Comparison of ENCODE assay signal across 34 mouse cellular contexts in genomic region chr3:64889725-64890124, GRCm38 (mm10). TPM values are rescaled to one million over a fixed set of nuclear protein-coding genes. Genes with fewer than 3 reads are reported as not detected.
DNase-seq lines count a peak whose midpoint lies in the region; ATAC-seq and TF ChIP-seq lines count a peak whose summit lies in the region.
"Had no signal": no experiment of that assay in that cellular context is flagged by ENCODE, and none has a peak within 500 bp of the region (broad histone marks: within the 10 kb centered on the region; RNA-seq: fewer than 3 reads in every experiment).

No protein-coding gene starts in this region.

- no peaks in the 10 kb centered on the region for H3K9me3 ChIP-seq in kidney, postnatal 0 days (replicated peaks; ENCODE audit: low read length)
- no peaks in the 10 kb centered on the region for H3K9me3 ChIP-seq in midbrain, postnatal 0 days (ENCODE audit: low read length)
- H3K9me3 ChIP-seq in midbrain, embryonic 14.5 days (ENCODE audit: control insufficient read depth, low read length): no peaks in the 10 kb centered on the region
- H3K9me3 ChIP-seq: embryonic facial prominence, embryonic 10.5 days; embryonic facial prominence, embryonic 13.5 days; forebrain, embryonic 13.5 days; heart, embryonic 12.5 days; heart, embryonic 15.5 days; hindbrain, embryonic 10.5 days had no signal

- no peak overlapping the region for H3K27ac ChIP-seq in gastrocnemius, adult 2 months
- H3K27ac ChIP-seq in kidney, postnatal 0 days: no peak overlapping the region
- H3K27ac ChIP-seq in midbrain, postnatal 0 days (ENCODE audit: low read depth, low read length): no peak overlapping the region
- H3K27ac ChIP-seq in midbrain, embryonic 14.5 days (replicated peaks; ENCODE audit: low read depth, low read length): no peak overlapping the region
- H3K27ac ChIP-seq in thymus, adult 2 months (ENCODE audit: control insufficient read depth, insufficient read depth, low read length): no peak overlapping the region
- H3K27ac ChIP-seq: embryonic facial prominence, embryonic 10.5 days; embryonic facial prominence, embryonic 13.5 days; forebrain, embryonic 13.5 days; heart, embryonic 15.5 days; hindbrain, embryonic 10.5 days; hindbrain, embryonic 14.5 days had no signal

- no peak for DNase-seq in gastrocnemius, adult 2 months
- DNase-seq in gastrocnemius, adult 18-20 months (ENCODE audit: low spot score): no peak
- peak; percentile 5 for DNase-seq in kidney, postnatal 0 days (ENCODE audit: low spot score)
- DNase-seq in kidney, postnatal 10 days: no peak
- no peak for DNase-seq in midbrain, postnatal 0 days (ENCODE audit: low spot score)
- DNase-seq in midbrain, embryonic 14.5 days: no peak
- no peak for DNase-seq in Patski (ENCODE audit: low read depth, low spot score)
- DNase-seq in thymus, adult 2 months: no peak
- DNase-seq: adrenal gland, adult 8-10 months; adrenal gland, postnatal 25 days; B cell, adult 2 months; cerebellum, adult 11-12 months; cerebellum, adult 8-10 months; cerebellum, postnatal 36 days; embryo, embryonic 11 days; gastrocnemius, postnatal 10 days; gastrocnemius, postnatal 36 days; heart, postnatal 10 days; heart, postnatal 36 days had no signal

- CTCF ChIA-PET in Patski (lab: Charles Lee): no interaction called here

- no peak for ATAC-seq in kidney, postnatal 0 days (replicated peaks; ENCODE audit: low FRiP score, low read depth)
- ATAC-seq in midbrain, postnatal 0 days (ENCODE audit: low FRiP score): no peak
- no peak for ATAC-seq in midbrain, embryonic 14.5 days (ENCODE audit: low FRiP score, low TSS enrichment)
- ATAC-seq in Patski: no peak
- ATAC-seq: activated CD4-positive, CD25-positive, alpha-beta regulatory T cell, adult 4 months; forebrain, embryonic 13.5 days; forebrain, embryonic 16.5 days had no signal

- peak; percentile 31 for TF ChIP-seq CTCF in gastrocnemius, adult 2 months (IDR thresholded peaks at IDR 0.05)
- TF ChIP-seq CTCF in kidney, postnatal 0 days (IDR thresholded peaks at IDR 0.05; ENCODE audit: low read depth): peak; percentile 24; the same call in 1 of the 2 replicates
- peak; percentile 37; the same call in 1 of the 2 replicates for TF ChIP-seq CTCF in midbrain, postnatal 0 days (IDR thresholded peaks at IDR 0.05)
- peak; percentile 41 for TF ChIP-seq CTCF in Patski (IDR thresholded peaks at IDR 0.05)
- TF ChIP-seq CTCF in thymus, adult 2 months (IDR thresholded peaks at IDR 0.05; ENCODE audit: borderline replicate concordance, control insufficient read depth, extremely low read depth, insufficient read depth, low read length, poor library complexity): no peak

- in situ Hi-C loops in Patski (cut with MboI; ENCODE audit: low pct_unique_long_range_greater_than_20kb): no loop called here

- H3K9ac ChIP-seq in kidney, postnatal 0 days (ENCODE audit: low read depth, low read length): no peak overlapping the region
- H3K9ac ChIP-seq in midbrain, postnatal 0 days (replicated peaks; ENCODE audit: low read length, poor library complexity, severe bottlenecking): no peak overlapping the region
- no peak overlapping the region for H3K9ac ChIP-seq in midbrain, embryonic 14.5 days (replicated peaks; ENCODE audit: low read length)
- H3K9ac ChIP-seq: embryonic facial prominence, embryonic 13.5 days; forebrain, embryonic 13.5 days; heart, embryonic 12.5 days; heart, embryonic 15.5 days; hindbrain, embryonic 14.5 days had no signal

- H3K4me1 ChIP-seq in kidney, postnatal 0 days (replicated peaks; ENCODE audit: insufficient read depth, low read length): no peaks in the 10 kb centered on the region
- no peaks in the 10 kb centered on the region for H3K4me1 ChIP-seq in midbrain, postnatal 0 days (ENCODE audit: insufficient read depth, low read length)
- H3K4me1 ChIP-seq in midbrain, embryonic 14.5 days (ENCODE audit: control insufficient read depth, insufficient read depth, low read length): no peaks in the 10 kb centered on the region
- H3K4me1 ChIP-seq in thymus, adult 2 months (replicated peaks; ENCODE audit: control insufficient read depth, insufficient read depth, low read length): no peaks in the 10 kb centered on the region
- H3K4me1 ChIP-seq: embryonic facial prominence, embryonic 10.5 days; embryonic facial prominence, embryonic 13.5 days; forebrain, embryonic 13.5 days; heart, embryonic 12.5 days; heart, embryonic 15.5 days; hindbrain, embryonic 10.5 days had no signal

- no peaks in the 10 kb centered on the region for H3K36me3 ChIP-seq in kidney, postnatal 0 days (ENCODE audit: insufficient read depth, low read length)
- H3K36me3 ChIP-seq in midbrain, postnatal 0 days (ENCODE audit: insufficient read depth, low read length): no peaks in the 10 kb centered on the region
- H3K36me3 ChIP-seq in midbrain, embryonic 14.5 days (ENCODE audit: control insufficient read depth, insufficient read depth, low read length): no peaks in the 10 kb centered on the region
- no peaks in the 10 kb centered on the region for H3K36me3 ChIP-seq in thymus, adult 2 months (ENCODE audit: control insufficient read depth, insufficient read depth, low read length)
- H3K36me3 ChIP-seq: embryonic facial prominence, embryonic 10.5 days; embryonic facial prominence, embryonic 13.5 days; heart, embryonic 12.5 days; heart, embryonic 15.5 days; hindbrain, embryonic 10.5 days had no signal

- intact Hi-C loops in gastrocnemius, adult 2 months (cut with DNase I): no loop called here

- POLR2A ChIA-PET in Patski (lab: Charles Lee): no interaction called here

- H3K4me3 ChIP-seq in gastrocnemius, adult 2 months: no peak overlapping the region
- no peak overlapping the region for H3K4me3 ChIP-seq in kidney, postnatal 0 days (replicated peaks; ENCODE audit: low read depth, low read length)
- no peak overlapping the region for H3K4me3 ChIP-seq in midbrain, postnatal 0 days (ENCODE audit: low read depth, low read length)
- H3K4me3 ChIP-seq in midbrain, embryonic 14.5 days (replicated peaks; ENCODE audit: low read depth, low read length): no peak overlapping the region
- H3K4me3 ChIP-seq in thymus, adult 2 months (ENCODE audit: control insufficient read depth, insufficient read depth, low read length): no peak overlapping the region
- H3K4me3 ChIP-seq: embryonic facial prominence, embryonic 10.5 days; embryonic facial prominence, embryonic 13.5 days; erythroblast, embryonic 14.5 days; forebrain, embryonic 13.5 days; heart, embryonic 12.5 days; heart, embryonic 15.5 days; hindbrain, embryonic 10.5 days had no signal

- WGBS in kidney, postnatal 0 days: 56% methylated on average over 1 of the region's 1 CpGs
- 56% methylated on average over 1 of the region's 1 CpGs for WGBS in midbrain, postnatal 0 days
- WGBS in midbrain, embryonic 14.5 days: 53% methylated on average over 1 of the region's 1 CpGs
- 52% methylated on average over 1 of the region's 1 CpGs for WGBS in thymus, adult 2 months

- H3K4me2 ChIP-seq in kidney, postnatal 0 days (ENCODE audit: low read length): no peak overlapping the region
- H3K4me2 ChIP-seq in midbrain, postnatal 0 days (ENCODE audit: low read depth, low read length, poor library complexity, severe bottlenecking): no peak overlapping the region
- H3K4me2 ChIP-seq in midbrain, embryonic 14.5 days (ENCODE audit: low read length): no peak overlapping the region
- H3K4me2 ChIP-seq: embryonic facial prominence, embryonic 13.5 days; forebrain, embryonic 13.5 days; heart, embryonic 12.5 days; heart, embryonic 15.5 days; hindbrain, embryonic 14.5 days had no signal

- no peak for TF ChIP-seq POLR2A in thymus, adult 2 months (IDR thresholded peaks at IDR 0.05; ENCODE audit: control insufficient read depth, extremely low read depth, insufficient read depth, low read length, poor library complexity)

- no peaks in the 10 kb centered on the region for H3K27me3 ChIP-seq in kidney, postnatal 0 days (ENCODE audit: insufficient read depth, low read length)
- H3K27me3 ChIP-seq in midbrain, postnatal 0 days (ENCODE audit: insufficient read depth, low read length): no peaks in the 10 kb centered on the region
- H3K27me3 ChIP-seq in midbrain, embryonic 14.5 days (ENCODE audit: control insufficient read depth, insufficient read depth, low read length): no peaks in the 10 kb centered on the region
- peaks cover 8% of the 10 kb centered on the region for H3K27me3 ChIP-seq in Patski
- no peaks in the 10 kb centered on the region for H3K27me3 ChIP-seq in thymus, adult 2 months (ENCODE audit: control insufficient read depth, insufficient read depth, low read length)
- H3K27me3 ChIP-seq: CH12.LX; embryonic facial prominence, embryonic 13.5 days; forebrain, embryonic 13.5 days; heart, embryonic 12.5 days; heart, embryonic 15.5 days had no signal

RNA-seq across cellular contexts. Expression of gene Vmn2r7, which starts 45.2 kb away (rescaled TPM):
- total RNA-seq in gastrocnemius, adult 2 months (2021): not detected
- total RNA-seq in gastrocnemius, adult 18-20 months (2021): not detected
- not detected in 2 replicates for polyA plus RNA-seq in kidney, postnatal 0 days (2015; fragmentation: Nextera tagmentation; extraction: Ambion mirVana)
- total RNA-seq in midbrain, postnatal 0 days (2014; rRNA removed): not detected in 2 replicates
- polyA plus RNA-seq in midbrain, postnatal 0 days (2015; fragmentation: Nextera tagmentation; extraction: Ambion mirVana): not detected in 2 replicates
- not detected in 2 replicates for polyA plus RNA-seq in midbrain, embryonic 14.5 days (2014; fragmentation: Nextera tagmentation; extraction: Ambion mirVana)
- polyA plus RNA-seq in Patski (2021): not detected
- not detected in 2 replicates for polyA plus RNA-seq in thymus, adult 2 months (2012; rRNA removed)
- total RNA-seq: adrenal gland, adult 8-10 months; adrenal gland, postnatal 25 days; CH12.LX; gastrocnemius, postnatal 10 days; gastrocnemius, postnatal 36 days; granulocyte monocyte progenitor cell, adult 5-6 weeks; heart, postnatal 10 days; heart, postnatal 36 days; MEL had no signal
- polyA plus RNA-seq: activated CD4-positive, CD25-positive, alpha-beta regulatory T cell, adult 4 months; brain, embryonic 14.5 days; embryonic facial prominence, embryonic 13.5 days; erythroblast, embryonic 14.5 days; forebrain, embryonic 13.5 days; forebrain, embryonic 16.5 days; heart, embryonic 12.5 days; heart, embryonic 15.5 days; hindbrain, embryonic 10.5 days; hindbrain, embryonic 14.5 days; intestine, embryonic 14.5 days had no signal
